Mouse (Mus musculus) neural tube, embryonic 12.5 days (tissue): ENCODE measurements around the gene Tk2. TPM values are rescaled to one million over a fixed set of nuclear protein-coding genes. Genes with fewer than 3 reads are reported as not detected.

Experiments used
- ATAC-seq: fragments of 200-750 bp; cut with Nextera tagmentation; 2 replicates; pipeline ENCODE4 v1.8.0; 2017; ENCODE audit warnings: low read depth, mild to moderate bottlenecking, moderate TSS enrichment, moderate library complexity; ENCODE audit not compliant: low FRiP score
- H3K27ac ChIP-seq: fragments of 300-500 bp; sonication (generic); 2 replicates; pipeline ENCODE4 v1.5.1; 2016
- H3K27me3 ChIP-seq: fragments of 300-500 bp; sonication (generic); replicated peaks from 2 replicates; pipeline ENCODE4 v1.6.1; 2016; ENCODE audit warnings: mild to moderate bottlenecking
- H3K36me3 ChIP-seq: fragments of 300-500 bp; sonication (generic); 2 replicates; pipeline ENCODE4 v1.6.1; 2016; ENCODE audit warnings: mild to moderate bottlenecking
- H3K4me1 ChIP-seq: fragments of 300-500 bp; sonication (generic); 2 replicates; pipeline ENCODE4 v1.6.1; 2016
- H3K4me2 ChIP-seq: fragments of 300-500 bp; sonication (generic); replicated peaks from 2 replicates; pipeline ENCODE4 v1.6.1; 2016; ENCODE audit warnings: mild to moderate bottlenecking
- H3K4me3 ChIP-seq: fragments of 300-500 bp; sonication (generic); 2 replicates; pipeline ENCODE4 v1.5.1; 2016
- H3K9ac ChIP-seq: fragments of 300-500 bp; sonication (generic); 2 replicates; pipeline ENCODE4 v1.6.1; 2016; ENCODE audit warnings: mild to moderate bottlenecking
- H3K9me3 ChIP-seq: fragments of 300-500 bp; sonication (generic); 2 replicates; pipeline ENCODE4 v1.6.1; 2016; ENCODE audit warnings: mild to moderate bottlenecking
- WGBS: fragments of 180-500 bp; shearing (Covaris S2); methylation state at CpG from one replicate; pipeline ENCODE4 v1.1.7; 2016; 5-methylcytosine and 5-hydroxymethylcytosine counted together
- polyA plus RNA-seq: library from polyadenylated mRNA; unstranded; fragments of >200 nt; fragmentation: Nextera tagmentation; extraction: Ambion mirVana; gene quantifications from 2 replicates; pipeline ENCODE4 v1.2.1, GENCODE M21; 2016

Gene Tk2
- polyA plus RNA-seq, 1 experiment from 2014 or later = 43.2 TPM

DNA sequence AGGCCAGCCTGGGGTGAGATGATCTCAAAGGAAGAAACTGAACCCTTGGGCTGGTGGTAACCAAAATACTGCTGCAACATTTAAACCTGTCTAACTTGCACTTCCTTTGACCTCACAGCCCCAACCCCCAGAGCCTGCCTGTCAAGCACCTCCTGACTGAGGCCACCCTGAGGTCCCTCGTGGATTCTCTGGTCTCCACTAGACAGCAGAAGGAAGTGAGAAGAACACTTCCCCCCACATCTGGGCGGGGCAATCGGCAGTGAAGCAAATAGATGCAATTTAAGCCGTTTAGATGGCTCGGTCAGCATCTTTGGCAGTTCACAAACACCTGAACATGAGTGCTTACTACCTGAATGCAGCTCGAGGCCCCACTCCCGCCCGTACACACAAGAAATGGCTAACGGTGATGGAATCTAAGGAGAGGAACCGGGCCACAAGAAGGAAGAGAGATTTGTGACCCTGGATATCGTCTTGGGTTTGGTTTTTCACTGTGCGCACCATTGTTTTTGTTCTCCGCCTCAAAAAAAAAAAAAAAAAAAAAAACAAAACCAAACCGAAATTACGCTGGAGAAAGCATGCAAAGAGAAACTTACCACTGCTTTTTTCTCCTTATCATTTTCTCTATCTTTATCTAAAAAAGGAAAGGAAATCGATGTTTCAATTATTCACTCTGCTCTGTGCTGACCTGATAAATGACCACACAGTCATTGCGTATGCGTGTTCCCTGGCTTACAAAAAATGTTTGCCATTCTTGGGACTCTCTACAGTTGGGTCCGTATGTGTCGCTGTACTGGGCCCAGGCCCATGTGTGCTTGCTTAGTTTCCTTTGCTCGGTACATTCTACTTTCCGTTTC, 1.1 kb downstream of the Tk2 start:
- Histone ChIP-seq H3K4me2 (peak overlapping the region; percentile 88), H3K9ac (peak overlapping the region; percentile 85), H3K27me3 (no peaks in the 10 kb centered on the region), H3K4me1 (peaks cover 20% of the 10 kb centered on the region), H3K9me3 (no peaks in the 10 kb centered on the region), H3K36me3 (peaks cover 23% of the 10 kb centered on the region; the same call in 1 of the 2 replicates), H3K27ac (no peak overlapping the region), H3K4me3 (peak overlapping the region; percentile 90)
- ATAC-seq = no peak
- 75% methylated on average over 22 of the region's 22 CpGs for WGBS

GRCm38 (mm10) chr8:104246621-104247020, 1.7 kb downstream of the Tk2 start:
- peaks cover 17% of the 10 kb centered on the region for H3K4me1 ChIP-seq
- peaks cover 30% of the 10 kb centered on the region for H3K36me3 ChIP-seq
- no peak overlapping the region for H3K4me3 ChIP-seq
- H3K9me3 ChIP-seq = no peaks in the 10 kb centered on the region
- ATAC-seq = no peak
- no peaks in the 10 kb centered on the region for H3K27me3 ChIP-seq
- no peak overlapping the region for H3K27ac ChIP-seq
- no peak overlapping the region for H3K9ac ChIP-seq
- H3K4me2 ChIP-seq = no peak overlapping the region
- 84% methylated on average over 4 of the region's 4 CpGs for WGBS

GRCm38 (mm10) chr8:104242038-104242644, 6.2 kb downstream of the Tk2 start:
- no peaks in the 10 kb centered on the region for H3K9me3 ChIP-seq
- no peak overlapping the region for H3K4me2 ChIP-seq
- ATAC-seq = no peak
- WGBS = 78% methylated on average over 12 of the region's 12 CpGs
- peaks cover 74% of the 10 kb centered on the region for H3K36me3 ChIP-seq
- H3K9ac ChIP-seq = no peak overlapping the region
- H3K4me1 ChIP-seq = 0 out of 2 replicates have a peak, but pooled peaks cover 5% of the 10 kb centered on the region
- H3K4me3 ChIP-seq = no peak overlapping the region
- H3K27ac ChIP-seq = no peak overlapping the region
- no peaks in the 10 kb centered on the region for H3K27me3 ChIP-seq

GRCm38 (mm10) chr8:104239418-104239861, 8.9 kb downstream of the Tk2 start:
- Histone ChIP-seq H3K9me3 (no peaks in the 10 kb centered on the region), H3K27ac (no peak overlapping the region), H3K4me3 (no peak overlapping the region), H3K36me3 (peaks cover 91% of the 10 kb centered on the region), H3K27me3 (no peaks in the 10 kb centered on the region), H3K4me1 (no peaks in the 10 kb centered on the region), H3K9ac (no peak overlapping the region), H3K4me2 (no peak overlapping the region)
- ATAC-seq = no peak
- WGBS = 88% methylated on average over 10 of the region's 10 CpGs

- Histone ChIP-seq H3K4me3 (no peak overlapping the region), H3K9ac (no peak overlapping the region), H3K4me1 (no peaks in the 10 kb centered on the region), H3K36me3 (peaks cover 98% of the 10 kb centered on the region), H3K27me3 (no peaks in the 10 kb centered on the region), H3K27ac (no peak overlapping the region), H3K9me3 (no peaks in the 10 kb centered on the region), H3K4me2 (no peak overlapping the region)
- 51% methylated on average over 6 of the region's 6 CpGs for WGBS
- 0 out of 2 replicates have a peak, but pooled peaks have one; percentile 48 for ATAC-seq
Measured at GRCm38 (mm10) chr8:104234573-104234972, 13.8 kb downstream of the Tk2 start.

GRCm38 (mm10) chr8:104232919-104233318, 15.4 kb downstream of the Tk2 start:
- Histone ChIP-seq H3K27ac (no peak overlapping the region), H3K36me3 (peaks cover 95% of the 10 kb centered on the region), H3K27me3 (no peaks in the 10 kb centered on the region), H3K4me3 (no peak overlapping the region), H3K4me1 (no peaks in the 10 kb centered on the region), H3K9me3 (no peaks in the 10 kb centered on the region), H3K4me2 (no peak overlapping the region), H3K9ac (no peak overlapping the region)
- whole genome bisulfite sequencing = 93% methylated on average over 5 of the region's 5 CpGs
- ATAC-seq = no peak

- peaks cover 95% of the 10 kb centered on the region for H3K36me3 ChIP-seq
- H3K9me3 ChIP-seq = no peaks in the 10 kb centered on the region
- H3K27me3 ChIP-seq = no peaks in the 10 kb centered on the region
- ATAC-seq = no peak
- H3K9ac ChIP-seq = no peak overlapping the region
- no peak overlapping the region for H3K4me3 ChIP-seq
- no peak overlapping the region for H3K4me2 ChIP-seq
- no peak overlapping the region for H3K27ac ChIP-seq
- WGBS = 91% methylated on average over 4 of the region's 4 CpGs
- no peaks in the 10 kb centered on the region for H3K4me1 ChIP-seq
Measured at GRCm38 (mm10) chr8:104232039-104232438, 16.3 kb downstream of the Tk2 start.

DNA sequence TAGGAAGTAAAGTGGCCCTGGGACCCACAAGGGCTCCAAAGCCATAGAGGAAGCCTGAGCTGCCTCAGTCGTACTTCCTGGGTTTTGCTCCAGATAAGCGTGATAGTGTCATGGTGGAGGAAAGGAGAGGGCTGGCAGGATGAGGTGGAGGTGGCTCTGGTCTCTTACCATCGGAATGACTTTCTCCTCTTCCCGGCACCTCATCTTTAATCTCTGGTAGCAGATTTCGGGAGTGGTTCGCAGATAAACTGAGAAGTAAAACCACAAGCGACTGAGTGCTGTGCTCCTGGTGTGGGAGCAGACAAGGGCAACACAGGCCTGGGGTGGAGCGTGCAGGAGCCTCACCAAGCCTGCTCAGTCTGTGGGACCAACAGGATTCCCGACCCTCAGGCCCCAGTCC, 18.0 kb downstream of the Tk2 start:
- Histone ChIP-seq H3K36me3 (peaks cover 95% of the 10 kb centered on the region), H3K4me2 (no peak overlapping the region), H3K4me1 (no peaks in the 10 kb centered on the region), H3K27ac (no peak overlapping the region), H3K9ac (no peak overlapping the region), H3K27me3 (no peaks in the 10 kb centered on the region), H3K9me3 (no peaks in the 10 kb centered on the region), H3K4me3 (no peak overlapping the region)
- no peak for ATAC-seq
- 92% methylated on average over 9 of the region's 9 CpGs for WGBS

DNA sequence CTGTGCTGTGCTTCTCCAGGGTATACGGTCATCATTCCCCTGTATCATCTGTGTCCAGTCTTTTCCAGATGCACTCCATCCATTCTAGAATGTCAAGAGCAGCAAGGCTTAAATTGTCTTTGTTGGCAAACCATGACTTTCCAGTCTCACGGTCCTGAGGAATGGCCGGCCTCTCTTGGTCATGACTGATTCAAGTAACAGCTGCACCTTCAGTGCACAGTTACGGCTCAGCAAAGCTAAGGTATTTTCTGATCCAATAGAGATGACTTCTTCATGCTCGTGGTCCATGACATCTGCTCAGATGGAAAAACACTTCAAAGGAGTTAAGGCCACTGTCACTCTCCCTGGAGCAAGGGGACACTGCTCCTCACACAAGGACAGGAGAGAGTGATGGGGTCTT, 21.3 kb downstream of the Tk2 start:
- WGBS = 87% methylated on average over 5 of the region's 5 CpGs
- no peak overlapping the region for H3K9ac ChIP-seq
- H3K27me3 ChIP-seq = no peaks in the 10 kb centered on the region
- H3K9me3 ChIP-seq = peaks cover 5% of the 10 kb centered on the region; the same call in 1 of the 2 replicates
- H3K27ac ChIP-seq = no peak overlapping the region
- no peak overlapping the region for H3K4me2 ChIP-seq
- no peak for ATAC-seq
- no peaks in the 10 kb centered on the region for H3K4me1 ChIP-seq
- peaks cover 78% of the 10 kb centered on the region for H3K36me3 ChIP-seq
- no peak overlapping the region for H3K4me3 ChIP-seq

GRCm38 (mm10) chr8:104219806-104220205, 28.6 kb downstream of the Tk2 start:
- WGBS = 49% methylated on average over 5 of the region's 5 CpGs
- Histone ChIP-seq H3K4me1 (no peaks in the 10 kb centered on the region), H3K27me3 (no peaks in the 10 kb centered on the region), H3K36me3 (peaks cover 11% of the 10 kb centered on the region; the same call in 1 of the 2 replicates), H3K4me3 (no peak overlapping the region), H3K4me2 (no peak overlapping the region), H3K9me3 (peaks cover 5% of the 10 kb centered on the region; the same call in 1 of the 2 replicates), H3K27ac (no peak overlapping the region), H3K9ac (no peak overlapping the region)
- peak; percentile 62; the same call in 1 of the 2 replicates for ATAC-seq

- 0 out of 2 replicates have a peak, but pooled peaks have one; percentile 11 for ATAC-seq
- H3K4me2 ChIP-seq = no peak overlapping the region
- no peaks in the 10 kb centered on the region for H3K27me3 ChIP-seq
- H3K36me3 ChIP-seq = peaks cover 4% of the 10 kb centered on the region; the same call in 1 of the 2 replicates
- WGBS = 26% methylated on average over 11 of the region's 11 CpGs
- no peak overlapping the region for H3K27ac ChIP-seq
- no peaks in the 10 kb centered on the region for H3K9me3 ChIP-seq
- no peak overlapping the region for H3K9ac ChIP-seq
- H3K4me3 ChIP-seq = no peak overlapping the region
- no peaks in the 10 kb centered on the region for H3K4me1 ChIP-seq
Measured at GRCm38 (mm10) chr8:104219079-104219478, 29.3 kb downstream of the Tk2 start.

DNA sequence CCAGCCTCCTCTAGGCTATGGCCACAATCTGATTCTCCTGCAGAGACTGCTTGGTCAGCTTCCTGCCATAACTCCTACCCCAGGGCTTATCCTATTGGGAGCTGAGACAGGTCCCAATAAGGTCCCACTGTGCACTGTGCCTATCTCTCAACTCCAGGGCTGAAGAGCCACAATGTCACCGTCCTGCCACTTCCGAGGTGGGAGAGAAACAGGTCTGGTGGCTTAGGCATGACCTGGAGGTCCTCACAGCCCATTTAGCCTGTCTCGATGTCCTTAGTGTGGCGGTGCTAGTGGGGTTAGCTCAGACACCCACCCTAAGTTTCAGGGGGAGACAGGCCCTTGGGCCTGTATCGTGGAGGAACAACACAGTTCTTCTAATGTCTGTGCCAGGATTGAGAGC, 30.8 kb downstream of the Tk2 start:
- Histone ChIP-seq H3K4me3 (no peak overlapping the region), H3K27ac (no peak overlapping the region), H3K4me1 (no peaks in the 10 kb centered on the region), H3K4me2 (no peak overlapping the region), H3K9ac (no peak overlapping the region), H3K27me3 (no peaks in the 10 kb centered on the region), H3K36me3 (no peaks in the 10 kb centered on the region), H3K9me3 (no peaks in the 10 kb centered on the region)
- no peak for ATAC-seq
- 92% methylated on average over 5 of the region's 5 CpGs for WGBS
